Mouse (Mus musculus) G1E (cell line): Measurements from ENCODE around the gene Tbxa2r.

Source experiments
- CTCF ChIP-seq: IDR thresholded peaks from 2 replicates; pipeline ENCODE4 v1.5.1; 2012; ENCODE audit warnings: low read depth, low read length, inconsistent platforms, mixed read lengths
- GATA1 ChIP-seq: IDR thresholded peaks from 2 replicates; pipeline ENCODE4 v1.6.1; 2012; ENCODE audit warnings: borderline replicate concordance, low read length, inconsistent platforms, mixed read lengths
- POLR2AphosphoS5 ChIP-seq: IDR thresholded peaks from 2 replicates; pipeline ENCODE4 v1.6.1; 2012; ENCODE audit warnings: low read depth, low read length, inconsistent platforms; ENCODE audit not compliant: insufficient replicate concordance
- TAL1 ChIP-seq: conservative IDR thresholded peaks from 2 replicates; pipeline ENCODE4 v1.6.1; 2012; ENCODE audit warnings: low read depth, low read length, inconsistent platforms, mixed read lengths

GRCm38 (mm10) chr10:81319741-81320549 is 8.6 kb upstream of the Tbxa2r start:
- TF ChIP-seq CTCF (no peak), GATA1 (no peak), TAL1 (no peak), POLR2AphosphoS5 (no peak)
